Mouse (Mus musculus) colon, adult 2 months (tissue): Measurements from ENCODE around the gene 1700020L24Rik. TPM values are rescaled to one million over a fixed set of nuclear protein-coding genes. Genes with fewer than 3 reads are reported as not detected.

Experiments
- polyA plus RNA-seq: library from polyadenylated mRNA; depleted of rRNA; stranded (reverse); fragments of >200 nt; gene quantifications from 2 replicates; pipeline ENCODE4 v1.2.3, GENCODE M21; 2012; rRNA removed

1700020L24Rik gene
- 0.91 and 1.0 TPM in 2 replicates for polyA plus RNA-seq

DNA sequence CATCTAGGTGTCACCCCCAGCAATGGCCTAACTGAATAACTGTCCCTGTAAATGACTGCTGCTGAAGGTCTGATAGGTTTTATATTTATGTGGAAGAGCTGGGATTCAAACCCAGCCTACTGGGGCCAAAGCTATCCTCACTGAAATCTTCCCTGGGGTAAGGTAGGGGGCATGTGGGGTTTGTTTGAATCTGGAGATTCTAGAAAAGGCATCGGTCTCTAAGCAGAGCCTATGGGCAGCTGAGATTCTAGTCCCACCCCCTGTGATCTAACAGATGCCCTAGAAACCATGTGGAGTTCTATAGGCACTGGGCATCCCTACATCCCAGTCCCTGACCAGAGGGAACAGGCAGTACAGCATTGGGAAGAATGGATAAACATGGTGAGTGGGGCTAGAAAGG is at the start of gene 1700020L24Rik:
Gene 1700020L24Rik (plus strand): TSS at position 301 of the 400 bp plus-strand sequence.

GRCm38 (mm10) chr11:83409087-83409754 is 28.3 kb upstream of the 1700020L24Rik start, which contains the start of gene Rasl10b:
Gene Rasl10b (plus strand): TSS chr11:83409137.

GRCm38 (mm10) chr11:83429355-83429754 is 8.1 kb upstream of the 1700020L24Rik start, which contains the start of gene Gas2l2:
Gene Gas2l2 (minus strand): TSS chr11:83429455.

DNA sequence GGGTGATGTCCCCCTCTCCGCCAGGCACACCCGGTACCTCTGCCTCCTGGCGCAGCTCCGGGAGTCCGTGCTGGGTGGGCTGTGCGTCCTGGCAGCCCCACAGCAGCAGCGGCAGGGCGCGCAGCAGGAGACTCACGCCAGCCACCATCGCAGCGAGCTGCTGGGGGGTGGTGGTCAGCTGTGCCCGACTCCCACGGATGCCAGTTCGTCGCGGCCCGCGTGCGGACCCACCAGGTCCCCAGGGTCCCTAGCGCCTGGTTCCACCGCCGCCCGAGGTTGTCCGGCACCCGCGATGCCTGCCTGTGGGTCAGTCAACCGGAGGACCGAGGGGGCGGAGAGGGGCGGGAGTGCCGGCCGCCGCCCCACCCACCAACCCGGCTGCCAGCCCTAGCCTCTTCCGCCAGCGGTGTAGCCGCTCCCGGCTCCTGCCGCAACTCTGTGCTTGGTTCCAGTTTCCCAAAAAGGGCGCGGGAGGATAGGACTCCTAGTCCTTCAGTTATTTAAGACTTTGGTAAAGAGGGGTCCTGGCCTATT is 25.3 kb downstream of the 1700020L24Rik start, which contains the start of gene Mmp28:
Gene Mmp28 (minus strand): TSS at position 361 of the 534 bp plus-strand sequence.

GRCm38 (mm10) chr11:83472324-83473234 is 35.1 kb downstream of the 1700020L24Rik start, which contains the start of gene Taf15:
Gene Taf15 (plus strand): TSS chr11:83473086.

Other genes with a start within 250 kb of the 1700020L24Rik start
- 0.07 and 0.15 TPM in 2 replicates for gene Slfn3, start 246.3 kb upstream of the 1700020L24Rik start, polyA plus RNA-seq
- not detected in 2 replicates for gene Slfn14, start 151.0 kb upstream of the 1700020L24Rik start, polyA plus RNA-seq
- gene Ap2b1, start 138.7 kb upstream of the 1700020L24Rik start, polyA plus RNA-seq: 25.1 and 28.0 TPM in 2 replicates
- gene Pex12, start 135.1 kb upstream of the 1700020L24Rik start, polyA plus RNA-seq: 7.2 and 7.7 TPM in 2 replicates
- gene Rasl10b, start 28.5 kb upstream of the 1700020L24Rik start, polyA plus RNA-seq: 1.7 and 2.9 TPM in 2 replicates
- 0.43 and 0.51 TPM in 2 replicates for gene Gas2l2, start 8.2 kb upstream of the 1700020L24Rik start, polyA plus RNA-seq
- gene Mmp28, start 25.4 kb downstream of the 1700020L24Rik start, polyA plus RNA-seq: 14.5 and 17.0 TPM in 2 replicates
- 4.0 and 4.8 TPM in 2 replicates for gene Taf15, start 35.4 kb downstream of the 1700020L24Rik start, polyA plus RNA-seq
- gene Heatr9, start 84.5 kb downstream of the 1700020L24Rik start, polyA plus RNA-seq: not detected in 2 replicates
- gene Ccl5, start 92.8 kb downstream of the 1700020L24Rik start, polyA plus RNA-seq: 24.9 and 44.7 TPM in 2 replicates
- 1.7 and 2.1 TPM in 2 replicates for gene Ccl9, start 141.0 kb downstream of the 1700020L24Rik start, polyA plus RNA-seq
- 142 and 153 TPM in 2 replicates for gene Ccl6, start 155.4 kb downstream of the 1700020L24Rik start, polyA plus RNA-seq
- not detected in 2 replicates for gene Rpl9-ps1, start 207.9 kb downstream of the 1700020L24Rik start, polyA plus RNA-seq
- 0.38 and 1.1 TPM in 2 replicates for gene Ccl3, start 211.7 kb downstream of the 1700020L24Rik start, polyA plus RNA-seq
- gene Ccl4, start 224.9 kb downstream of the 1700020L24Rik start, polyA plus RNA-seq: 0.46 and 0.47 TPM in 2 replicates